Mouse (Mus musculus) hindbrain, embryonic 14.5 days (tissue): Measurements from ENCODE around the gene Gm37240. TPM values are rescaled to one million over a fixed set of nuclear protein-coding genes. Genes with fewer than 3 reads are reported as not detected.

Experiments used
- ATAC-seq: fragments of 200-750 bp; cut with Nextera tagmentation; 2 replicates; pipeline ENCODE4 v1.8.0; 2017; ENCODE audit warnings: moderate number of reproducible peaks, mild to moderate bottlenecking, moderate TSS enrichment, moderate library complexity; ENCODE audit not compliant: low FRiP score
- DNase-seq: peaks from one replicate; pipeline ENCODE4 v3.0.0-alpha.2; 2015; ENCODE audit warnings: low spot score
- H3K27ac ChIP-seq: fragments of 300-500 bp; sonication (generic); 2 replicates; pipeline ENCODE4 v1.5.1; 2014; ENCODE audit warnings: mild to moderate bottlenecking, moderate library complexity
- H3K27me3 ChIP-seq: fragments of 300-500 bp; sonication (generic); 2 replicates; pipeline ENCODE4 v1.6.1; 2014; ENCODE audit warnings: mild to moderate bottlenecking, low read length, mixed read lengths; ENCODE audit not compliant: control insufficient read depth, insufficient read depth
- H3K36me3 ChIP-seq: fragments of 300-500 bp; sonication (generic); replicated peaks from 2 replicates; pipeline ENCODE4 v1.6.1; 2014; ENCODE audit not compliant: control insufficient read depth, insufficient read depth
- H3K4me1 ChIP-seq: fragments of 300-500 bp; sonication (generic); replicated peaks from 2 replicates; pipeline ENCODE4 v1.6.1; 2014; ENCODE audit warnings: antibody characterized with exemption, low read length, mixed read lengths; ENCODE audit not compliant: control insufficient read depth, insufficient read depth
- H3K4me2 ChIP-seq: fragments of 300-500 bp; sonication (generic); replicated peaks from 2 replicates; pipeline ENCODE4 v1.6.1; 2014; ENCODE audit warnings: mild to moderate bottlenecking, moderate library complexity
- H3K4me3 ChIP-seq: fragments of 300-500 bp; sonication (generic); replicated peaks from 2 replicates; pipeline ENCODE4 v1.5.1; 2014; ENCODE audit warnings: mild to moderate bottlenecking, low read length
- H3K9ac ChIP-seq: fragments of 300-500 bp; sonication (generic); 2 replicates; pipeline ENCODE4 v1.6.1; 2014
- H3K9me3 ChIP-seq: fragments of 300-500 bp; sonication (generic); 2 replicates; pipeline ENCODE4 v1.6.1; 2016; ENCODE audit warnings: low read length; ENCODE audit not compliant: control insufficient read depth
- WGBS: fragments of 180-500 bp; shearing (Covaris S2); extraction: QIAGEN DNeasy Blood & Tissue Kit; methylation state at CpG from one replicate; pipeline ENCODE4 v1.1.7; 2014; 5-methylcytosine and 5-hydroxymethylcytosine counted together
- polyA plus RNA-seq: library from polyadenylated mRNA; unstranded; fragments of >200 nt; fragmentation: Nextera tagmentation; extraction: Ambion mirVana; gene quantifications from 2 replicates; pipeline ENCODE4 v1.2.1, GENCODE M21; 2014

Gene Gm37240
- polyA plus RNA-seq, 1 experiment from 2014 or later = 0.94 TPM

GRCm38 (mm10) chr3:84729806-84730205 is 1157.5 kb downstream of the Gm37240 start:
- no peaks in the 10 kb centered on the region for H3K9me3 ChIP-seq
- H3K4me3 ChIP-seq = no peak overlapping the region
- WGBS = 87% methylated on average over 6 of the region's 6 CpGs
- no peak overlapping the region for H3K9ac ChIP-seq
- H3K4me1 ChIP-seq = peaks cover 32% of the 10 kb centered on the region
- peaks cover 7% of the 10 kb centered on the region; the same call in 1 of the 2 replicates for H3K27me3 ChIP-seq
- no peak for DNase-seq
- no peaks in the 10 kb centered on the region for H3K36me3 ChIP-seq
- H3K27ac ChIP-seq = no peak overlapping the region
- no peak for ATAC-seq
- H3K4me2 ChIP-seq = no peak overlapping the region

- no peak overlapping the region for H3K4me3 ChIP-seq
- no peak overlapping the region for H3K27ac ChIP-seq
- peaks cover 7% of the 10 kb centered on the region; the same call in 1 of the 2 replicates for H3K27me3 ChIP-seq
- no peak for DNase-seq
- no peak overlapping the region for H3K9ac ChIP-seq
- H3K4me1 ChIP-seq = no peaks in the 10 kb centered on the region
- no peaks in the 10 kb centered on the region for H3K36me3 ChIP-seq
- no peak for ATAC-seq
- H3K9me3 ChIP-seq = no peaks in the 10 kb centered on the region
- H3K4me2 ChIP-seq = no peak overlapping the region
- 60% methylated on average over 5 of the region's 5 CpGs for WGBS
Measured at GRCm38 (mm10) chr3:84723996-84724395, 1163.3 kb downstream of the Gm37240 start.

GRCm38 (mm10) chr3:84722680-84723079 is 1164.6 kb downstream of the Gm37240 start:
- WGBS = 91% methylated on average over 4 of the region's 4 CpGs
- no peak for DNase-seq
- Histone ChIP-seq H3K9me3 (no peaks in the 10 kb centered on the region), H3K27me3 (no peaks in the 10 kb centered on the region), H3K4me2 (no peak overlapping the region), H3K9ac (no peak overlapping the region), H3K27ac (no peak overlapping the region), H3K4me3 (no peak overlapping the region), H3K36me3 (no peaks in the 10 kb centered on the region), H3K4me1 (no peaks in the 10 kb centered on the region)
- no peak for ATAC-seq

GRCm38 (mm10) chr3:84715073-84715768 is 1172.1 kb downstream of the Gm37240 start:
- ATAC-seq (no peak), DNase-seq (no peak)
- Histone ChIP-seq H3K36me3 (no peaks in the 10 kb centered on the region), H3K9ac (no peak overlapping the region), H3K27ac (no peak overlapping the region), H3K4me2 (no peak overlapping the region), H3K4me3 (no peak overlapping the region), H3K27me3 (no peaks in the 10 kb centered on the region), H3K4me1 (no peaks in the 10 kb centered on the region), H3K9me3 (no peaks in the 10 kb centered on the region)
- 91% methylated on average over 15 of the region's 15 CpGs for WGBS

GRCm38 (mm10) chr3:84712941-84713340 is 1174.4 kb downstream of the Gm37240 start:
- DNase-seq (no peak), ATAC-seq (no peak)
- no peak overlapping the region for H3K4me2 ChIP-seq
- H3K27me3 ChIP-seq = no peaks in the 10 kb centered on the region
- H3K4me1 ChIP-seq = no peaks in the 10 kb centered on the region
- H3K4me3 ChIP-seq = no peak overlapping the region
- no peak overlapping the region for H3K9ac ChIP-seq
- WGBS = 65% methylated on average over 2 of the region's 2 CpGs
- no peaks in the 10 kb centered on the region for H3K9me3 ChIP-seq
- H3K36me3 ChIP-seq = no peaks in the 10 kb centered on the region
- no peak overlapping the region for H3K27ac ChIP-seq

GRCm38 (mm10) chr3:84710723-84711122 is 1176.6 kb downstream of the Gm37240 start:
- Histone ChIP-seq H3K27ac (no peak overlapping the region), H3K4me3 (no peak overlapping the region), H3K27me3 (no peaks in the 10 kb centered on the region), H3K4me2 (no peak overlapping the region), H3K4me1 (no peaks in the 10 kb centered on the region), H3K9ac (no peak overlapping the region), H3K36me3 (no peaks in the 10 kb centered on the region), H3K9me3 (no peaks in the 10 kb centered on the region)
- ATAC-seq (no peak), DNase-seq (no peak)
- 78% methylated on average over 4 of the region's 4 CpGs for WGBS

GRCm38 (mm10) chr3:84709967-84710366 is 1177.4 kb downstream of the Gm37240 start:
- Histone ChIP-seq H3K27me3 (no peaks in the 10 kb centered on the region), H3K4me1 (no peaks in the 10 kb centered on the region), H3K9me3 (no peaks in the 10 kb centered on the region), H3K4me2 (no peak overlapping the region), H3K4me3 (no peak overlapping the region), H3K27ac (no peak overlapping the region), H3K9ac (no peak overlapping the region), H3K36me3 (no peaks in the 10 kb centered on the region)
- no peak for ATAC-seq
- WGBS = 94% methylated on average over 8 of the region's 8 CpGs
- no peak for DNase-seq

GRCm38 (mm10) chr3:84709100-84709499 is 1178.2 kb downstream of the Gm37240 start:
- Histone ChIP-seq H3K9me3 (no peaks in the 10 kb centered on the region), H3K4me2 (no peak overlapping the region)

GRCm38 (mm10) chr3:84708469-84708868 is 1178.8 kb downstream of the Gm37240 start:
- ATAC-seq (no peak), DNase-seq (no peak)
- H3K36me3 ChIP-seq = no peaks in the 10 kb centered on the region
- H3K27me3 ChIP-seq = no peaks in the 10 kb centered on the region
- H3K9me3 ChIP-seq = no peaks in the 10 kb centered on the region
- H3K4me2 ChIP-seq = no peak overlapping the region
- WGBS = 83% methylated on average over 10 of the region's 10 CpGs
- no peak overlapping the region for H3K4me3 ChIP-seq
- no peaks in the 10 kb centered on the region for H3K4me1 ChIP-seq
- H3K9ac ChIP-seq = no peak overlapping the region
- no peak overlapping the region for H3K27ac ChIP-seq

More at GRCm38 (mm10) chr3:84709100-84709499, 1178.2 kb downstream of the Gm37240 start:
- Histone ChIP-seq H3K4me1 (no peaks in the 10 kb centered on the region), H3K27me3 (no peaks in the 10 kb centered on the region), H3K27ac (no peak overlapping the region), H3K4me3 (no peak overlapping the region), H3K9ac (no peak overlapping the region), H3K36me3 (no peaks in the 10 kb centered on the region)
- WGBS = 87% methylated on average over 8 of the region's 8 CpGs
- DNase-seq = no peak
- ATAC-seq = no peak

- no peak overlapping the region for H3K9ac ChIP-seq
Measured at GRCm38 (mm10) chr3:84705224-84705623, 1182.1 kb downstream of the Gm37240 start.

More at GRCm38 (mm10) chr3:84705224-84705623, 1182.1 kb downstream of the Gm37240 start:
- Histone ChIP-seq H3K4me2 (no peak overlapping the region), H3K4me1 (0 out of 2 replicates have a peak, but pooled peaks cover 4% of the 10 kb centered on the region), H3K4me3 (no peak overlapping the region), H3K36me3 (no peaks in the 10 kb centered on the region), H3K27ac (no peak overlapping the region), H3K27me3 (no peaks in the 10 kb centered on the region), H3K9me3 (no peaks in the 10 kb centered on the region)
- ATAC-seq = no peak
- 88% methylated on average over 9 of the region's 9 CpGs for WGBS
- no peak for DNase-seq
